Mouse (Mus musculus) ES-Bruce4 (cell line): Measurements from ENCODE around the gene Ctnna3.

ENCODE experiments used
- CTCF ChIP-seq: IDR thresholded peaks from one replicate; pipeline ENCODE4 v1.8.1; 2011; ENCODE audit warnings: low read depth, low read length
- POLR2A ChIP-seq: IDR thresholded peaks from one replicate; pipeline ENCODE4 v1.8.1; 2011; ENCODE audit warnings: low read length; ENCODE audit not compliant: insufficient read depth

DNA sequence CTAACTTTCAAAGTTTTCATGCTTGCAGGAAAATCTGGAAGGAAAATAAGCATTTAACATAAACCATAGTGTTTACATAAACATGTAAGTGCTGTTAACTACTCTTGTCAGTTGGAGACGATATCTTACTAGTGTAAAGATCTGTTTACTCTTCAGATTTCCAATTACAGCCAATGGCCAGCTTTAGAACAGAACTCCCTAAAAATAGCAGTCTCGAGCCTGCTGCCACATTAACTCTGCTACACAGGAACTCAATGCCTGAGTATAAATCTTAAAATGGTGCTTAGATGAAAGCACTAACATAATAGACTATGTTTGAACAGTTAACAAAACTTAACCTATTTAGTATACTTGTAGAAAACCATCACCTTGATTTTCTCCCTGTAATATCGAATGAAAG lies 793.1 kb downstream of the Ctnna3 start:
- TF ChIP-seq CTCF (no peak), POLR2A (no peak)
